Mouse (Mus musculus): ENCODE measurements at regions not wholly inside any gene's neighbourhood (a gene's known extent, or its start where the extent isn't known, plus 50 kb on each side); places are given as distances from the start of the nearest gene placed in this dataset.
A peak's percentile ranks its signal among the peaks of the same experiment; 100 is the strongest.

DNA sequence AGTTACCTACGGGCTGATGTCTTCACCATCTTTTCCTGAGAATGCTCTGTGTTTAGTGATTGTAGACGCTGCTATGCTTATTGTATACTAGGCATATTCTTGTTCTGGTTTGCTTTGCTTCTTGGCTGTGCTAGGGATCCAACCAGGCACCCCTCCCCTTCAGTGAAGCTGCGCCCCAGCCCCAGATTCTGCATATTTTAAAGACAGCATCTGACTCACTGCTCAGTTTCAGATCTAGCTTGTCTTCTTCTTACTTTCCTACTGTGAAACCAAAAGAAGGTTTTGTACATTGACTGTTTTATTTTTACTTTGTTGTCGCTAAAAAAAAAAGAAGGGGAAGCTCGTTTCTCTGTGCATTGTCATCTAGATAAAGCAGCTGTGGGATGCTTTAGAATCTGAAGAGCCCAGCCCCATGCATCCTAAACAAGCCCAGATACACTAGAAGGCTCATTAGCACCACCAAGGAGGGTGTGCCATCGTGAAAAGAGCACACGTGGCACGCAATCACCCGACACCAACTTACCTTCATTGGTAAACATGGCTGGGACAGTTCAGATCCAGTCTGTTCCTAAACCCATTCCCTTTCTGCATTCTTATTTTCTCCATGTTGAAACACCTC is 83.7 kb upstream of the Phyhipl start:
- DNase-seq (ENCODE audit: low spot score in 2 of 2) = no peak

DNA sequence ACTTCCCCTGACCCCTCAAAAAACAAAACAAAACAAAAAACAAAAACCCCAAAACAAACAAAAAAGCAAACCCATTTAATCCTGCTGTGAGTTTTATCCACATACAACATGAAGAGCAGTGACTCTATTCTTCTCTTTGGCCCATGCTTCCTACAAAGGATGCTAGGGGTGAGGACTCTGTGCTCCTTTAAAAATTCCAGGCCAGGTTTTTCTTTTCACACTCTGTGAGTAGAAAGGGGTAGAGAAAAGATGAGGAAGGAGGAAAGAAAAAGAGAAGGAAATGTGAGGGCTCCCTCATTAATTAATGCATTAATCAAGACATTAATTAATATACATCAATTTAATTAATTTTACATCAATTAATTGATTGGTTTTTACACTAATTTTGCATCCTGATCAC is 82.9 kb upstream of the Phyhipl start:
- no peak for DNase-seq (ENCODE audit: low spot score in 2 of 2)

DNA sequence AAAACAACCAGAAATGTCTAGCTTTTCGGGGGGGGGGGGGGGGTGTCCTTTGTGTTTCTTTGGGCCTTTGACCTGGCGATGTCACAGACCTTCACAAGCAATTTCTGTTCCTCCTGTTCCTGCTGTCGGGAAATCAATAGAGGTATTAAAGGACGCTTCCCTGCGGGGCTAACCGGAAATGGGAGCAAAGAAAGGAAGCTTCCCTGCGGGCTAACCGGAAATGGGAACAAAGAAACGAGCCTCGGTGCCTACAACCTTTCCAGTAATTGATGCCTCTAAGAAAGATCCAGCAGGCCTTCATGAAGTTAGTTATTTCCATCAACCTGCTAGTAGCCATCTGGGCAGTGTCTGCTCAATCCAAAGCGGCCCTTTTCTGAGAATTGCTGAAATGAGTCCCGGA is 78.2 kb upstream of the Phyhipl start:
- DNase-seq (ENCODE audit: low spot score in 2 of 2) = no peak

DNA sequence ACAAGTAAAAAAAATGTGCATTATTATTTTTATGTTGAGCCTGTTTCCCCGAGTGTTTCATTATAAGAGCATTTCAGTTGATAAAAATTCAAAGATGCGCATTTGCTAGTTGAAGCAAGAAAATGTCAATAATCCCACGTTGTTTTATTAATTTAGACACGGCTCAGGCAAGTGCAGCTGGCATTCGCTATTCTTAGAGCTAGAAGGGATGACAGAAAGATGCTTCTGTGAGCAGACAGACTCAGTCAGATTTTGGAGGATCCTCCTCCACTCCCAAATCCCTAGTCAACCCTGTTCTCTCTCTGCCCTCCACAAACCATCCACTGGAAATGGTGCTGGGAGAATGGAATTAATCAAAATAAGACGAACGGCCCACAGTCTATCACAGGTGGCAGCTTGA is 77.7 kb upstream of the Phyhipl start:
- DNase-seq (ENCODE audit: low spot score in 2 of 2) = no peak

DNA sequence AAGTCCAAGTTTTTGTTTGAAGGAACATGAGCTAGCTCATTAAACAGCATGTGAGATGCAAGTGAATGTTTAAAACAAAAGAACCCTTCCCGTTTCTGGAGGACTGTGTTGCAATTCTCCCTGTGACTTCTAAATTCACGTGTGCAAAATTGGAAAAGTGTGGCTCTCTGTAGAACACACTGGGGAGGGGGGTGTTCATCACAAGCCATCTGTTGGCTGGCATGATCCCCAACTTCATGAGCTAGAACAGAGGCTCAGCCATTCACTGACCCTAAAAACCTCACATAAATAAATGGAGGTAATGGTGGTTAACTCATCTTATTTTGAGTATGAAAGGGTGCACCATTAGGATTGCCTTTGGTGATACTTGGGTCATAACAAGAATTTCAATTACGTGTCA is 69.3 kb upstream of the Phyhipl start:
- DNase-seq (ENCODE audit: low spot score in 2 of 2) = no peak

DNA sequence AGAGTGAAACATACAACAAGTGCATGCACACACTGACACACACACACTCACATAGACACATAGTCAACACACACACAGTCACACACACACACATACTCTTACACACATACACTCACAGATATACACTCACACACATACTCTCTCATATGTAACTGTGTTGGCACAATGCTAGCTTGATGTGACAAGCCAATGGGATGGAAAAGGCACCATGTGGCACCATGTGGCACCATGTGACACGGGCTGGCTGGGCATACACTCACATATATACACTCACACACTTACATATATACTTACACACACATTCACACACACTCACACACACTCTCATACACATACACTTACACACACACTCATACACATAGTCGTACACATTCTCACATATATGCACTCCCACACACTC is 67.0 kb upstream of the Phyhipl start:
- DNase-seq (ENCODE audit: low spot score in 2 of 2) = no peak

DNA sequence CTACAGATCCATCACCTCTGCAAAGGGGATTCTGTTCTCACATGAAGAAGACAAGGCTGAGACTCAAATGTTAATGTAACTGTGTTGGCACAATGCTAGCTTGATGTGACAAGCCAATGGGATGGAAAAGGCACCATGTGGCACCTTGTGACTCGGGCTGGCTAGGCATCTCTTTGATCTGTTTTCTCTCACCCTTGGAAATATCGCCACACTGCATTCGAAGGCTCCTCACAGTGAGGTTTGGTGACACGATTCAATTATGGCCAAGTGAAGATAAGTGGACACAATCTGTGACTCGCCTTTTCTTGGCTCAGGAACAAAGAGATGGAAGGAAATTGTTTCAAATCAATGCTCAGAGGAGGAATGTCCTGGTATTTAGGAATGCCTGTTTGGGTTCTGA is 66.6 kb upstream of the Phyhipl start:
- DNase-seq (ENCODE audit: low spot score in 2 of 2) = no peak

DNA sequence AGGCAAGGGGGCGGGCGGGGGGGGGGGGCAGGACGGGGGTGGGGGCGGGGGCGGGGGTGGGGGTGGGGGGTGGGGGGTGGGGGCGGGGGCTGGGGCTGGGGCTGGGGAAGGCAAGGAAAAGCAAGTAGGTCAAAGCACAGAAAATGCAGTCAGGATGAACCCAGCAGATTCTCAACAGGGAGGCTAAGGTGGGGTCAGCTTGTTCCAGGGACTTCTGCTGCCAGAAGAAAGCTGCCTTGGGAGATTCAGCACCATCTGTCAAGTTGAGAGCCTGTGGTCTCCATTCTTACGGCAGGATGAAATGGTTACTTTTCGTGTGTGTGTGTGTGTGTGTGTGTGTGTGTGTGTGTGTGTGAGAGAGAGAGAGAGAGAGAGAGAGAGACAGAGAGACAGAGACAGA is 61.7 kb upstream of the Phyhipl start:
- DNase-seq (ENCODE audit: low spot score in 2 of 2) = no peak

DNA sequence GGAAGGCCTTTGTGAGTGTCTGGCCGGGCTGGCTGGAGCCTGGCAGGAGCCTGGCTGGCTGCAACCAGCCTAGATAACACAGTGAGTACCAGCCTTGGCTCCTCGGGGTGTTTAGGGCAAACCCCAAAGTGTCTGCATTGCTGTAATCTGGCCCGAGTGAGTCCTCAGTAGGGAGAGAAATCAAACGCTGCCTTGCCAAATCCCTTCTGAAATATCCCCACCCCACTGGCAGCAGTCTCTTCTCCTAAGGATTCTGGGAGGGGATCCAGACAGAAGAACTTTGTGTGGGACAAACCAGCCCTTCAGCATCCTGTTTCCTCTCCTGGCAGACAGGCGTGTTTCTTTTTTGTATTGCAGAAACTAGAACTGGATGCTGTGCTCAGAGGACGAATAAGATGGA is 61.3 kb upstream of the Phyhipl start:
- peak; percentile 58 to 71 for DNase-seq (ENCODE audit: low spot score in 2 of 2)

DNA sequence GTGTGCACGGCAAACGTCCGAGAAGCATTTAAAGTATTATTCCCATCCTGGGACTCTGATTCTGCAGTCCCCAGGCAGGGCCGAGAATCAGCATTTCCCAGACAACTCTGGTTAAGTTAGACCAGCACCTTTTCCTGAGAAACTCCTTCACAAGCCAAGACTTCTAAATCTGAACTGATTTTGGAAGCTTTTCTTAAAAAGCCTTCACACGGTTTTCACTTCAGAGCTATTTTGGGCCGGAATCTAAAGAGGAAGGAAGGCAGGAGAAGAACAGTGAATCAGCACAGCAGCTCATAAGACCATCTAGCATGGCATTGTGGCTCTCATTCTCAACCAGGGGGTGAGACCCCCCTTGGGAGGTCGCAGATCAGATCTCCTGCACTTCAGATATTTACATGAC is 57.5 kb upstream of the Phyhipl start:
- DNase-seq (ENCODE audit: low spot score in 2 of 2) = no peak

DNA sequence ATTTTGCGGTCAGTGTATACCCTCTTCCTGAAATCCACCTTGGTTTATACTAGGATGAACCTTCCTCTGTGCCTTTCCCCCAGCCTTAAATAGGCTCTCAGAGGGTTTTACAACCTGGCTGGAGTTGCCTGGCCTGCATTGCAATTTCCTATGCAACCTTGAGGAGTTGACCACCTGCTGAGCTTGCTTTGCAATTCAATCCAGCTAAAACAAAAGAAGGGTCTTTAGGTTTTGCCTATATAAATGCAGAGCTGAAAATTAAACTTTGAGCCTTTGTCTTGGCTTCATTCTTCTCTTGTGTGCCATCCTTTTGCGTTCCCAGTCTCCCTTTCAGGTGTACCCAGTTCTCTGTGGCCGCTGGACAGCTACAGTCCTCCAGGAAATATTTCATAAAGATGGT is 53.0 kb upstream of the Phyhipl start:
- no peak for DNase-seq (ENCODE audit: low spot score in 2 of 2)

Data from frontal cortex, postnatal 10 days (tissue).